Mouse (Mus musculus): ENCODE data around the gene Hspg2.

GRCm38 (mm10) chr4:137489996-137490395 lies 21.4 kb downstream of the Hspg2 start:
- no peak for TF ChIP-seq CTCF (IDR thresholded peaks at IDR 0.05)
- peak; percentile 54 for TF ChIP-seq POLR2A (IDR thresholded peaks at IDR 0.05; ENCODE audit: insufficient read depth, low read depth, low read length)
